Mouse (Mus musculus) liver, embryonic 14.5 days (tissue): ENCODE data around the gene Hipk2.

Experiments
- CTCF ChIP-seq: IDR thresholded peaks from 2 replicates; pipeline ENCODE4 v1.5.1; 2016; ENCODE audit warnings: antibody characterized with exemption, low read depth, control low read depth
- EP300 ChIP-seq: IDR thresholded peaks from 2 replicates; pipeline ENCODE4 v1.6.1; 2016; ENCODE audit warnings: antibody characterized with exemption, low read depth

DNA sequence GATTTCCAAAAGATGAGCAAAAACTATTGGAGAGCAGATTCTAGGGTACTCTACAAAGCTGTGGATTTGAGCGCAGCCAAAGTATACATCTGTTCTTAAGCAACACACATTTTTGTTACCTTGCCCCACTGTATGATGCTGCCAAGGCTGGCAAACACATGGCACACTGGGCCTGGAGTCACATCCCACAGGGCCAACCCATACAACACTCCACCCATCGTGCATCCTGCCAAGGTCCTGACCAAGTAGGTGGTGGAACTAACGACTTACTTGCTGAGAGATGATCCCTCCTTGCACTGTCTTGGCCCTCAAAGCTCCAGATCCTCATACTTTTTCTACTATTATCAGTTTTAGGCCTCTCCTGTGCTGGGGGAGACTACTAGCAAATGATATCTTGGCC lies 83.0 kb downstream of the Hipk2 start:
- TF ChIP-seq CTCF (no peak), EP300 (no peak)
